In the genomic region with DNA sequence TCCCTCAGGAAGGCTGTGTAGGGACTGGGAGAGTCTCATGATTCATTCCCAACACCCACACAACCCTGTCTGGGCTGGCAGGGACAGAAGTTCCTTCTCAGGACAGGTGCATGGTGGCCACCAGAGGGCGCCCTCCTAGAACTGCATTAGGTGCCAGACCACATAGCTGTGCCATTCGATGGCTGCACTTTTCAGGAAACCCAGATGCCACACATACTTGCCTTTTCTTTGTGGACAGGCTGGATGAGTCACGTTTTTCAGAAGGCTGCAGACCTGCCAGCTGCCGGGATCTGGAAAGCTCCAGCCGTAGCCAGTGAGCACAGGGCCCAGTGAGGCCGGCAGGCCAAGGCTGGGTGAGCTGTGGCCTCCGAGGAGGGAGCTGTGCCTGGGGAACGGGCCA, we compare ENCODE assay signal across 9 mouse cellular contexts.
DNase-seq lines count a peak whose midpoint lies in the region; ATAC-seq and TF ChIP-seq lines count a peak whose summit lies in the region.
"Had no signal": no experiment of that assay in that cellular context is flagged by ENCODE, and none has a peak within 500 bp of the region (broad histone marks: within the 10 kb centered on the region; RNA-seq: fewer than 3 reads in every experiment).

No protein-coding gene starts in this region.

- peaks cover 19 to 42% of the 10 kb centered on the region in 2 experiments for H3K4me1 ChIP-seq in CH12.LX (ENCODE audit: control insufficient read depth in 1 of 2, insufficient read depth in 2 of 2)
- peaks cover 19% of the 10 kb centered on the region for H3K4me1 ChIP-seq in forebrain, embryonic 11.5 days (replicated peaks; ENCODE audit: control insufficient read depth, insufficient read depth, low read length)
- H3K4me1 ChIP-seq in heart, embryonic 15.5 days (replicated peaks), result peaks cover 57% of the 10 kb centered on the region
- H3K4me1 ChIP-seq in liver, embryonic 16.5 days (ENCODE audit: control insufficient read depth, low read depth, low read length), result peaks cover 15% of the 10 kb centered on the region
- H3K4me1 ChIP-seq in neural tube, embryonic 14.5 days (ENCODE audit: control insufficient read depth, insufficient read depth, low read length), result no peaks in the 10 kb centered on the region
- peaks cover 3% of the 10 kb centered on the region for H3K4me1 ChIP-seq in testis, adult 2 months (ENCODE audit: control insufficient read depth, insufficient read depth, low read length)

- no peaks in the 10 kb centered on the region for H3K27me3 ChIP-seq in CH12.LX (replicated peaks)
- no peaks in the 10 kb centered on the region for H3K27me3 ChIP-seq in forebrain, embryonic 11.5 days (ENCODE audit: control insufficient read depth, insufficient read depth, low read length)
- no peaks in the 10 kb centered on the region for H3K27me3 ChIP-seq in heart, embryonic 15.5 days
- no peaks in the 10 kb centered on the region for H3K27me3 ChIP-seq in liver, embryonic 16.5 days (ENCODE audit: control insufficient read depth, insufficient read depth, low read depth, low read length)
- no peaks in the 10 kb centered on the region for H3K27me3 ChIP-seq in neural tube, embryonic 14.5 days (ENCODE audit: control insufficient read depth, insufficient read depth, low read length)
- no peaks in the 10 kb centered on the region for H3K27me3 ChIP-seq in testis, adult 2 months (ENCODE audit: control insufficient read depth, insufficient read depth, low read length)

- no peaks in the 10 kb centered on the region for H3K9me3 ChIP-seq in CH12.LX (replicated peaks; ENCODE audit: low read length)
- H3K9me3 ChIP-seq in forebrain, embryonic 11.5 days (ENCODE audit: control insufficient read depth, low read length), result no peaks in the 10 kb centered on the region
- H3K9me3 ChIP-seq in heart, embryonic 15.5 days (replicated peaks), result no peaks in the 10 kb centered on the region
- no peaks in the 10 kb centered on the region for H3K9me3 ChIP-seq in liver, embryonic 16.5 days (replicated peaks; ENCODE audit: control insufficient read depth, low read length)
- H3K9me3 ChIP-seq in neural tube, embryonic 14.5 days (ENCODE audit: control insufficient read depth, low read length), result no peaks in the 10 kb centered on the region

- no peak for TF ChIP-seq POLR2A in CH12.LX (IDR thresholded peaks at IDR 0.05; ENCODE audit: low read depth, low read length)
- TF ChIP-seq POLR2A in testis, adult 2 months (IDR thresholded peaks at IDR 0.05; ENCODE audit: control insufficient read depth, low read depth, low read length), result no peak

- H3K36me3 ChIP-seq in CH12.LX (replicated peaks in 1 of 2; ENCODE audit: control insufficient read depth in 1 of 2, insufficient read depth in 1 of 2, low read length in 1 of 2), result no peaks in the 10 kb centered on the region
- no peaks in the 10 kb centered on the region for H3K36me3 ChIP-seq in forebrain, embryonic 11.5 days (ENCODE audit: control insufficient read depth, insufficient read depth, low read length)
- no peaks in the 10 kb centered on the region for H3K36me3 ChIP-seq in heart, embryonic 15.5 days
- no peaks in the 10 kb centered on the region for H3K36me3 ChIP-seq in liver, embryonic 16.5 days (ENCODE audit: control insufficient read depth, insufficient read depth)
- no peaks in the 10 kb centered on the region for H3K36me3 ChIP-seq in neural tube, embryonic 14.5 days (ENCODE audit: control insufficient read depth, insufficient read depth, low read length)
- H3K36me3 ChIP-seq in testis, adult 2 months (ENCODE audit: control insufficient read depth, insufficient read depth, low read length), result no peaks in the 10 kb centered on the region

- TF ChIP-seq RAD21 in CH12.LX (IDR thresholded peaks at IDR 0.05; ENCODE audit: low read depth, low read length), result peak; percentile 29

- no peaks in the 10 kb centered on the region for H3K79me2 ChIP-seq in CH12.LX (replicated peaks; ENCODE audit: control insufficient read depth, extremely low read depth, insufficient read depth, poor library complexity, severe bottlenecking)

- dilution Hi-C loops in CH12.LX (cut with MboI; ENCODE audit: extremely low pct_ligation_motif_present, extremely low pct_unique_long_range_greater_than_20kb, low sequenced_read_pairs), result no loop called here

- ATAC-seq in forebrain, embryonic 11.5 days (replicated peaks; ENCODE audit: low FRiP score), result 0 out of 2 replicates have a peak, but pooled peaks have one; percentile 44
- peak; percentile 78 for ATAC-seq in heart, embryonic 15.5 days (replicated peaks; ENCODE audit: insufficient number of reproducible peaks, insufficient read depth, low FRiP score, low read depth)
- peak; percentile 14; the same call in 1 of the 2 replicates for ATAC-seq in liver, embryonic 16.5 days (ENCODE audit: low read depth)
- ATAC-seq in neural tube, embryonic 14.5 days (ENCODE audit: low read depth), result peak; percentile 64

- peak; percentile 82 to 84 for TF ChIP-seq CTCF in CH12.LX (conservative IDR thresholded peaks at IDR 0.05 in 1 of 2, IDR thresholded peaks at IDR 0.05 in 1 of 2; ENCODE audit: low read depth in 2 of 2, low read length in 2 of 2)
- TF ChIP-seq CTCF in testis, adult 2 months (IDR thresholded peaks at IDR 0.05; ENCODE audit: control insufficient read depth, insufficient read depth, insufficient replicate concordance, low read depth, low read length), result peak; percentile 84; the same call in 1 of the 2 replicates

- H3K4me2 ChIP-seq in CH12.LX (ENCODE audit: insufficient read depth, low read depth, poor library complexity, severe bottlenecking), result no peak overlapping the region
- no peak overlapping the region for H3K4me2 ChIP-seq in forebrain, embryonic 11.5 days (ENCODE audit: low read depth, low read length, severe bottlenecking)
- H3K4me2 ChIP-seq in heart, embryonic 15.5 days, result no peak overlapping the region
- H3K4me2 ChIP-seq in liver, embryonic 16.5 days (ENCODE audit: low read depth, low read length), result no peak overlapping the region
- H3K4me2 ChIP-seq in neural tube, embryonic 14.5 days (ENCODE audit: low read depth, low read length), result no peak overlapping the region

- H3K9ac ChIP-seq in CH12.LX (ENCODE audit: insufficient read depth, low read depth), result no peak overlapping the region
- H3K9ac ChIP-seq in forebrain, embryonic 11.5 days (ENCODE audit: low read length), result no peak overlapping the region
- H3K9ac ChIP-seq in heart, embryonic 15.5 days, result no peak overlapping the region
- no peak overlapping the region for H3K9ac ChIP-seq in liver, embryonic 16.5 days (ENCODE audit: low read depth, low read length)
- H3K9ac ChIP-seq in neural tube, embryonic 14.5 days (replicated peaks; ENCODE audit: low read depth, low read length), result no peak overlapping the region

- H3K4me3 ChIP-seq in CH12.LX (replicated peaks in 1 of 3; ENCODE audit: low read depth in 2 of 3, low read length in 2 of 3, poor library complexity in 1 of 3), result no peak overlapping the region
- H3K4me3 ChIP-seq in forebrain, embryonic 11.5 days (ENCODE audit: low read depth, low read length), result no peak overlapping the region
- no peak overlapping the region for H3K4me3 ChIP-seq in heart, embryonic 15.5 days
- H3K4me3 ChIP-seq in liver, embryonic 16.5 days (ENCODE audit: low read depth, low read length), result no peak overlapping the region
- H3K4me3 ChIP-seq in neural tube, embryonic 14.5 days (ENCODE audit: low read depth, low read length), result no peak overlapping the region
- H3K4me3 ChIP-seq in testis, adult 2 months (ENCODE audit: control insufficient read depth, low read depth, low read length), result no peak overlapping the region
- H3K4me3 ChIP-seq: erythroblast, embryonic 14.5 days had no signal

- H3K27ac ChIP-seq in CH12.LX (ENCODE audit: insufficient read depth, low read depth), result no peak overlapping the region
- H3K27ac ChIP-seq in forebrain, embryonic 11.5 days (ENCODE audit: low read depth, low read length), result no peak overlapping the region
- peak overlapping the region; percentile 87 for H3K27ac ChIP-seq in heart, embryonic 15.5 days
- H3K27ac ChIP-seq in liver, embryonic 16.5 days (ENCODE audit: low read length), result no peak overlapping the region
- H3K27ac ChIP-seq in neural tube, embryonic 14.5 days (ENCODE audit: low read depth, low read length), result no peak overlapping the region
- H3K27ac ChIP-seq in testis, adult 2 months (ENCODE audit: control insufficient read depth, insufficient read depth, low read depth, low read length), result no peak overlapping the region

- in situ Hi-C loops in CH12.LX (cut with MboI; ENCODE audit: low pct_ligation_motif_present, low pct_unique_long_range_greater_than_20kb, low sequenced_read_pairs), result no loop called here

- TF ChIP-seq EP300 in CH12.LX (IDR thresholded peaks at IDR 0.05; ENCODE audit: low read length), result no peak

- DNase-seq in CH12.LX (ENCODE audit: extremely low read depth), result peak; percentile 80
- DNase-seq in c-Kit-negative CD71-positive TER-119-positive erythroid progenitor cells, embryonic 14.5 days (ENCODE audit: low read depth, low spot score), result peak; percentile 34
- DNase-seq in forebrain, embryonic 11.5 days (ENCODE audit: low spot score), result peak; percentile 87
- peak; percentile 92 for DNase-seq in kidney, postnatal 10 days

- WGBS in forebrain, embryonic 11.5 days, result 40% methylated on average over 8 of the region's 8 CpGs
- WGBS in heart, embryonic 15.5 days, result 18% methylated on average over 8 of the region's 8 CpGs
- 30% methylated on average over 8 of the region's 8 CpGs for WGBS in liver, embryonic 16.5 days (ENCODE audit: insufficient replicate concordance)
- 38% methylated on average over 8 of the region's 8 CpGs for WGBS in neural tube, embryonic 14.5 days

TF ChIP-seq in CH12.LX, 34 proteins besides CTCF, POLR2A, EP300 and RAD21:
- TF ChIP-seq IRF4 (IDR thresholded peaks at IDR 0.05; ENCODE audit: low read depth, low read length) (no peak), NELFE (IDR thresholded peaks at IDR 0.05; ENCODE audit: low read depth, low read length) (no peak), KAT2A (IDR thresholded peaks at IDR 0.05; ENCODE audit: insufficient replicate concordance, low read length) (no peak), JUN (IDR thresholded peaks at IDR 0.05; ENCODE audit: insufficient read depth, low read depth, low read length) (no peak), ZNF384 (IDR thresholded peaks at IDR 0.05; ENCODE audit: low read depth, low read length) (no peak), POLR2AphosphoS2 (IDR thresholded peaks at IDR 0.05; ENCODE audit: low read depth, low read length) (no peak), SMC3 (IDR thresholded peaks at IDR 0.05; ENCODE audit: low read depth, low read length) (peak; percentile 73), BHLHE40 (IDR thresholded peaks at IDR 0.05; ENCODE audit: low read depth, low read length) (no peak)

Comparison
In these comparisons a context has a peak if more than half of its experiments do, and no peak if none do; other contexts are left out.
1. DNase-seq: peak in every context shown above with its lines; median percentile 92 in kidney, postnatal 10 days; 87 in forebrain, embryonic 11.5 days; 80 in CH12.LX; 34 in c-Kit-negative CD71-positive TER-119-positive erythroid progenitor cells, embryonic 14.5 days.
2. ATAC-seq: peak in every context shown above with its lines; median percentile 78 in heart, embryonic 15.5 days; 64 in neural tube, embryonic 14.5 days; 44 in forebrain, embryonic 11.5 days; 14 in liver, embryonic 16.5 days.